Mouse (Mus musculus) adrenal gland (tissue): ENCODE results near the gene Csad.

Source experiments
- intact Hi-C: fragments of 180-260 bp; cut with DNase I; formaldehyde crosslinking; loops from one replicate; pipeline ENCODE4 v1.15.1; 2025

The Csad gene

DNA sequence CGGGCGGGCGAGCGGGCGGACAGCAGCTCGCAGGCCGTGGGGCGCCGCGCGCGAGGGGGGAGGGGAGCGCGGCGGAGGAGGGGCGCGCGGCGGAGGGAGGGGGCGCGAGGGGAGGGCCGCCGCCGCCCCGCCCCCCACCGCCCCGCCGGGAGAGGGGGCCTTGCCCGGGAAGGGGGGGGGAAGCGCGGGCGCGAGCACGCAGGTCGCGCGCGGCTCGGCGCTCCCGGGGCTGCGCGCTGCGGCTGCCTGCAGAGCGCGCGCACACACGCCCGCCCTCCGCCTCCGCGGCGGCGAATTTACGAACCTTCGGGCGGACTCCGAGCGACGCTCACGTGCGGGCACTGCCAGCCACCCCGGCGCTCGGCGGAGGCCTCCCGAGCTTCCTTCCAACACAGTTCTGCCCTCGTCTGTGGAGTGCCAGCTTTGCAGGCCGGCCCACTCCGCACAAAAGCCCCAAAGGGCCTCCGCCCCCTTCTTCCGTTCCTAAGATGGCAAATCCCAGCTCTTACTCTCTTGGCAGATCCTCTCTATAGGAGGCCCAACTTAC is 616 bp downstream of the Csad start:
- intact Hi-C loops = no loop called here

DNA sequence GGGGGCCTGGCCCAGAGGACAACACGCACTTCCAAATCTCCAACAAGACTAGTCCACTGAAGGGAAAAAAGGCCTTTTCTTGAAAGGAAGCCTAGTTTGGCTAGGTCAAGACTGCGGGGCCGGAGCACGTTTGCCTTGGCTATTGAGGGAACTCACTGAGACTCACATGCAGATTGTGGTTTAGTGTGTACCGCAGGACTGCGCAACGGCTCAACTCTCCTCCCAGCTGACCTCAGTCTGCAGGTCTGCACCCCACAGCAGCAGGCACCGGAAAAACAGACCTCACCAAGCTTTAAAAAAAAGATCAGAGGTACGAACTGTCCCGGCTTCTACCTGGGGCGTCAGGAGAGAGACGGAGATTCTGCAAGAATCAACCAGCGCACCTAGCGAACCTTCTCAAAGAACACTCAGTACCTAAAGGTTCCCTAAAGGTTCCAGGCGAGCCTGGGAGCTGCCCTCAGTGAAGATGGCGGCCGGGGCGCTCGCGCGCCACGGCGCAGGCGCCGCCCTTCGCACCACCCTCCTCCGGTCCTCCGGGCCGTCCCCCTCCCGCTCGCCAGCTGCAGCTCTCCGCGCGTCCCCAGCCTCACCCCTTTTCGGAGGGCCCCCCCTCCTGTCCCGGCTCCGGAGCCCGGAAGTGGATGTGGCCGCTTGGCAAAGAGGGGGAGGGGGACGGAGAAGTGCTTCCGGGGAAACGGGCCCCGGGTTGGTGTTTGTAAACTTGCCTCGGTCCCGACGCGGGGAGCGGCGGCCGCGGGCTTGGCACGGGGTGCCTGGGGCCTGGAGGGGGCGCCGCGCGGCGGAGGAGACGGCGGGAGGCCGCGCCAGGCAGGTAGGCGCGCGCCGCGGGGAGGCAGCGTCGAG is 1.3 kb downstream of the Csad start, which contains the start of gene Zfp740:
Zfp740 (plus strand) TSS at position 279 of the 864 bp plus-strand sequence.
- intact Hi-C loops = no loop called here

DNA sequence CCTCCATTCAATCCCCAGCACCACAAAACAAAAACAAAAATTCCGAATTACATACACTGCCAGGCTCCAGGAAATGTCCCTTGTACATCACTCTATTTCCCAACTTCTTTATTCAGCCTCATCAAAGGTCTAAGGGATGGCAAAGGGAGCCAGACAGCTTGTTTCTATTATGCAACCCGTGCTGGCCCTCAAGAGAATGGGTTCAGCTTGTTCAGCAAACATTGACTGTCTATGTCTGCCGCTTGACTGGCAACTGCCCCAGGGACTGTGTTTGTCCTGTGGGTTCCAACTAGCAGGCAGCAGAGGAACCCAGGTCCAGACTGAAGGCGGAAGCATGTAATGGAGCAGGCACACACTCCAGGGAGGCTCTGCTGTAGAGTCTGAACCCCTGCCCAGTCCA is 5.7 kb downstream of the Csad start:
- intact Hi-C loops = no loop called here

DNA sequence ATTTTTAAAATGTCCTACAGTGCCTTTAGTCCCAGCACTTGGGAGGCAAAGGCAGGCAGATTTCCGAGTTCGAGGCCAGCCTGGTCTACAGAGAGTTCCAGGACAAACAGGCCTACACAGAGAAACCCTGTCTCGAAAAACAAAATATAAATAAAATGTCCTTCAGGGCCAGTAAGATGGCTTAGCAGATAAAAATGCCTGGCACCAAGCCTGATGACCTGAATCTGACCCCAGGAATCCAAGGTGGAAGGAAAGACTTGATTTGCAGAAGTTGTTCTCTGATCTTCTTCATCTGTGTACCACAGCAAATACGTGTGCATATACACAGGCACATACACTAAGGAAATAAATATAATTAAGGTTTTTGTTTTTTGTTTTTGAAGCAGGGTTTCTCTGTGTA is 9.2 kb downstream of the Csad start:
- intact Hi-C loops = no loop called here

DNA sequence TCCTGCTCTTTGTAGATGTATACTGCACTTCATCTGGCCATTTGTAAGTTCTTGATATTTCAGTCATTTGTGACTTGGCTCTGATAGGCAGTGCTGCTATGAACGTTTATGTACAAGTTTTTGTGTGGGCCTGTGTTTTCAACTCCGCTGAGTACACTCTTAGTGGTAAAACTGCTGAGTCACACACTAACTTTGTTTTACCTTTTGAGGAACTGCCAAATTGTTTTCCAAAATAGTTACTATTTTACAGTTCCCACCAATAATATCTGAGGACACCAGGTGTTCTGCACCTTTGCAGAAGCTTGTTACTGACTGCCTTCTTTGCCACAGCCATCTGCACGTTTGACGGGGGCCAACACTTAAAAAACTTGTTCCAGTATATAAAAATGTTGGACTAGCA is 10.1 kb downstream of the Csad start:
- intact Hi-C loops = no loop called here

DNA sequence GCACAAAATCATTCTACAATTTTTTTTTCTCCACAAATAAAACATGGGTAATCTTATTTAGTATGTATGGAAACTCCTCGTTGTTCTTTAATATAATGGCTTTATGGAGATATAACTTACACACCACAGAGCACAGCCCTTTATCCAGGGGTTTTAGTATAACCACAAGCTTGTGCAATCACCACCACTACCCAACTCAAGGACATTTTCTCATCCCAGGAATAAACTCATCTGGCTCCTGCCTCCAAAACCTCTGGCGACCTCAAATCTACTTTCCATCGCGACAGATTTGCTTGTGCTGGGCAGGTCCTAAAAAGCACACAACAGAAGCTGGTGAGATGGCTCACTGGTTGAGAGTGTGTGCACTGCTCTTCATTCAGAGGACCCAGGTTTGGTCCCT is 10.9 kb downstream of the Csad start:
- intact Hi-C loops = no loop called here

DNA sequence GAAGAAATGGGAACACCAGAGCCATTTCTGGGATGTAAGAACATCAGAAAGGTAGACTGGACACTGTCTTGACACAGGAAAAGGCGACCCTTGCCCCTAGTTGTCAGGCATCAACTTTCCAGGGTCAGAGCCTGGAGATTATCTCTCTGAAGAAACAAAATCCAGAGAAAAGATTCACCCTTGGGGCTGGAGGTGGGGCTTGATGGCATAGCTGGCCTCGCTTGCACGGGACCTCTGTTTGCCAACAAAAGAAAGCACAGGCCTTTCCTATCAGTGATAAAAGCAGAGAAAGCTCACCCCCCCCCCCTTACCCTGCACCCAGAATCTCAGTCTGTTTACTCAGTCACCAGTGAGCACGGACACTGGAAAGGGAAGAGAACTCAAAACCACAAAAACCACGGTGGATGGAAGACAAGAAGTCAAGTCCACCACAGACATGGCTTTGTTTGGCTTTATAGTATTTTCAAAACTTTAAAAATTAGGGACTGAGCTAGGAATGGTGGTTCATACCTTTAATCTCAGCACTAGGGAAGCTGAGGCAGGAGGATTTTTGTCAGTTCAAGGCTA is 11.6 kb downstream of the Csad start:
- intact Hi-C loops = no loop called here

DNA sequence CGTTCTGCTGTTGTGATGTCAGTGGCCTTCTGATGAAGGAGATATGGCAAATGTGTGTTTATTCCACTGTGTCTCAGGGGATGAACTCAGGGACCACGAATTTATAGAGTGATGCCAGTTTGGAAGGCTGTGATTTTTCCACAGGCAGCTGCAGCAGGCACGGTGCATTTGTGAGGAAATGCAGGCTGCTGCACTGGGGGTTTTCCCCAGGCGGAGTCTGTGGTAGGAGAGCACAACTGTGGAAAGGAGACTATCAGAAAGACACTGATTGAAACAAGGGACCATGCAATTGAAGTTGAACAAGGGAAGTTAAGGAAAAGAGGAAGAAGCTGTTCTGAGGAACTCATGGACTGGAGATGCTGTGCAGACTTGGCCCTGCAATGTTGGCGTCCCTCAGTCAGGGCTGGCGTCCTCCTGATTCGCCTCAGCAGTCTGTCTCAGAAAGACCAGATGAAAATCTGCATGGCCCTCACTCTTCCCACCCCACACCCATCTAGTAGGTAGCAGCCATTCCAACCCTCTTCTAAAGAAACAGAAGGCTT is 12.2 kb downstream of the Csad start:
- intact Hi-C loops = no loop called here

DNA sequence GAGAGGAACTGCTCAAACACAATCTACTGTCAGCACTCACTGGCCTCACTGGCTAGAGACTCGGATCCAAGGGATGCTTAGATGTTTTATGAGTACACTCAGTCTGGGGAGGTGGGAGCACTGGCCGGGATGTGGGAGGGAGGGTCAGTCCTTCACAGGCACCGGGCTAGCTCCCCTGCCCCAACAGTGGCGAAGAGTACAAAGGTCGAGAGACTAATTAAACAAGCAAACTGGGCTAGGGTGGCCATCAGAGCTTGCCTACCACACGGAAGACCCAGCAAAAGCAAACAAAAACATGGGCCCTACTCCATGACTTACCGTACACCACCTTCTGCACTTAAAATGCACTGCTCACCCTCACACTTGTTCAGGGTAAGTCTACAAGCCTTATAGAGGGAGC is 12.8 kb downstream of the Csad start:
- intact Hi-C loops = no loop called here

DNA sequence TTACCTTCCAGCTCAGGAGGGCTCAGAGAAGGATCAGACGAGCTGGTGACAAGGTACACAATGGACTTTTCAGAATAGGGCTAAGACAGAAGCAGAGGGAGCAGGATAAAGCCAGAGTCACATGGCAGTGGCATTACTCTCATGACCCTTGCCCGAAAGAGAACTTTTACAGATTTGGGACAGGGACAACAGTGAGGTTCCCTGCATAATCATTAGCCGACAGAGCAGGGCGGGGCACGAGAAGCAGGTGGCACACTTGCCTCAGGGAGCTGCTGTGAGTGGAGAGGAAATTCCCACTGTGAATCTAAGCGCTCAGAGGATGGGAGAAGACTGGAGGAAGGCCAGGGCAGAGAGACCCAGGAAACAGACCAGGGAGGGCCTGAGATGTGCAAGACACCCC is 15.6 kb downstream of the Csad start:
- intact Hi-C loops = no loop called here

DNA sequence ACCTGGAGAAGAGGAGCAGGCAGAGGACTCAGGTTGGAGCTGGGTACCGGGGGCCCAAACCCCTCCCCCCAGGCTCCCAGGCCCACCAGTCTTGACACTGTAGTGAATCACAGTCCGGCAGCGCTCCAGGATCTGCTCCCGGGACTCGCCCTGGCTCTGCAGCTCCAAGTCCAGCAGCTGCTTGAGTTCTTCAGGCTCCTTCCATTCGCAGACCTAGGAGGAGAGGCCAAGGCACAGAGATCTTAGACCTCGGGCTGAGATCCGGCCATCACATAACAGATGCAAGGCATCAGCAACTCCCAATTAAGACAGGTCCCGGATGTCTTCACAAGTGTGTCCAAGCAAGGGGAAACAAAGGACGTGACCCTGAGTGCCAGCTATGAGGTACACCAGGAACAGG is 16.4 kb downstream of the Csad start:
- intact Hi-C loops = no loop called here

DNA sequence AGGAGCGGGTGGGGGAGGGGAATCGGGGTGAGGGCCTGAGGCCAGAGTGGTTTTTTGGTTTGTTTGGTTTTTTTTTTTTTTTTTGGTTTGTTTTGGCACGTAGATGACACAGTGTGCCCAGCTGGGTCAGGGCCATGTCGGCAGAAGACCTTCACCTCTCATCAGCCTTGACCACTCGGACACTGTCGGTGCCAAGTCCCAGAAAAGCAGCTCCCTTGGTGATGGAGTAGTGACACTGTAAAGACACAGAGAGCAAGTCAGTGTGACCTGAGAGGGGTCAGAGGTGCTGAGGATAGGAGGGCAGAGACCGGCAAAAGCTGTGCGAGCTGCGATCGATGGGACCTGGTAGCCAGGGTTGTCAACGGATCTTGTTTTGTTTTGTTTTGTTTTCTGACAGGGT is 18.3 kb downstream of the Csad start:
- intact Hi-C loops = no loop called here

DNA sequence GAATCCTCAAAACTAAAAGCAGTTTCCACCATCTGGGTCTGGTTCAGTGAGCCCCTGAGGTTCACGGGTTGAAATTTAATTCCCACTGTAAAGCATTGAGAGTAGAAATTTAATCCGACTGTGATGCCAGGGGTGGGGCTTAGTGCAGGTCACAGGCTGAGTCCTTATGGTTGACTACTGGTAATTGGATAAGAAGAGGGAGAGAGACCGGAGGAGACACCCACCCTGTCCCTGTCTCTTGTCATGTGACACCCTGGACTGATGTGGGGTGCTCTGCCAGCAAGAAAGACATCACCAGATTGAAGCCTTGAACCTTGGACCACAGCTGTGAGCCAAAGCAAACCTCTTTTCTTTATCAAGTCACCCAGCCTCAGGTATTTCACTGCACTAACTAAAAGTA is 21.4 kb downstream of the Csad start:
- intact Hi-C loops = no loop called here

DNA sequence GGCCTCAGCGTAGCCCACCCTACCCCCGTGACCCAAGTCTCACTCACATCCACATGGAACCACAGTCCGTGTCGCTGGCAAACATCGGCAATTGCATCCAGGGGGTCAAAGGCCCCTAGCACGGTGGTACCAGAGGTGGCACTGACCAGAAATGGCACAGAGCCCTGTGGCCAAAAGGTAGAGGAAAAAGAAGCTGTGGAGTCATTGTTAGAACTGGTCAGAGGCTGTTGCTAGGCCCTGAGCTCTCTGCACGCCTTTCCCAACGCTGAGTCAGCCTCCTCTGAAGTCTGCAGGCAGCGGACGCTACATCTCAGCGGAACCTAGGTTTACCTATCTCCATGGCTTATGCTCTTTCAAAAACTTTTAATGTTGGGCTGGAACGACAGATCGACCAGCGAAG is 24.6 kb downstream of the Csad start:
- intact Hi-C loops = loop anchor here (2.0 kb wide), 1 partner anchor 45 kb away; no protein-coding TSS in a partner anchor

DNA sequence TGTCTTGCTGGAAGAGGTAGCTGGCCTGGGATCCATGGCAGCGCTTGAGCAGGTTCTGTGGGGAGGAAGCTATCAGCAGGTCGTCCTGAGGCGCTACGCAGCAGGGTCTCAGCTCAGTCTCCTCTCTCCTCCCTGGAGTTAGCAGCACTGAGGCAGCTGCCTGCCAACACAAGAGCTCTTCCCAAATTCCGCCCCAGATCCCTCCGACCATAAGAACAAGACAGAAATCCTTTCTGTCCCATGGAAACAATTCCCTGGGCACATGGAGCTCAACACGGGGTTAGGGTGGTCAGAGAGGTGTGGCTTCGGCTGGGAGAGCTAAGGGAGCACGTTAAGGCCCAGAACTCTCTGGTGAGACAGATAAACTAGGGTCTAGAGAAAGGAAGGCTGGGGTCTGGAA is 25.4 kb downstream of the Csad start:
- intact Hi-C loops = loop anchor here (2.0 kb wide), 1 partner anchor 46 kb away; no protein-coding TSS in a partner anchor

DNA sequence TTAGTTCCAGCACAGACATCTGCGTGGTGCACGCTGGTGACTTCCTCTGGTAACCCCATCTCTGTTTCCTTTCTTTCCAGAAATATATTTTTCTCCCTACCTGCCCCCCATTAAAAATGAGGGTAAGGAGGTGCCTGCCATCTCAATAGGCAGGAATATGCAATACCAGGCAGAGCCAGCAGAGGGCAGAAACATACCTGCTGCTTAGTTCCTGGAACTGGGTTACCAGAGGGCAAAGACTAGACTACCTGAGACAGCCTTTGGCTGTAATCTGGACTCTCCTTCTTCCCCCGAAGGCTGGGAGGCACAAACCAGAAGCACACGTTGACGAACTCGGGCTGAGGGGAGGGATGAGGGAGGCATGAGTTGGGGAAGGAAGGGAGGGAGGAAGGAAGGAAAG is 26.2 kb downstream of the Csad start:
- intact Hi-C loops = loop anchor here (2.0 kb wide), 1 partner anchor 47 kb away; no protein-coding TSS in a partner anchor

DNA sequence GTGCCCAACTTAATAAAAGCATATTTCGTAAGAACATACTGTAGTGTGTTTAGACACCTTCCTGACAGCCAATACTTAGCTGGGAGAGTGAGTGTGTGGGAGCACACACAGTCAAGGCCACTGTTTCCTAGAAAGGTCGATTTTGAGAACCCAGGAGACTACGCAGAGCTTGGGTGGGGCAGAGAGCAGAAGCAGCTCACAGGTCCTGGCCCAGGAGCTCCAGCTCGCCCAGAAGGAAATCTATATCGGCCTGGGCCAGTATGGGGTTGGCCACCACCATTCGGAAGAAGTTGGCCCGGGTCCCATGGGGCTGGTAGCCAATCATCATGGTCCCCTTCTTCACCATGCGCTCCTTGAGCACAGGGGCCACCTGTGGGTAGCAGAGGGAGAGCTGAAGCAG is 27.1 kb downstream of the Csad start:
- intact Hi-C loops = no loop called here

DNA sequence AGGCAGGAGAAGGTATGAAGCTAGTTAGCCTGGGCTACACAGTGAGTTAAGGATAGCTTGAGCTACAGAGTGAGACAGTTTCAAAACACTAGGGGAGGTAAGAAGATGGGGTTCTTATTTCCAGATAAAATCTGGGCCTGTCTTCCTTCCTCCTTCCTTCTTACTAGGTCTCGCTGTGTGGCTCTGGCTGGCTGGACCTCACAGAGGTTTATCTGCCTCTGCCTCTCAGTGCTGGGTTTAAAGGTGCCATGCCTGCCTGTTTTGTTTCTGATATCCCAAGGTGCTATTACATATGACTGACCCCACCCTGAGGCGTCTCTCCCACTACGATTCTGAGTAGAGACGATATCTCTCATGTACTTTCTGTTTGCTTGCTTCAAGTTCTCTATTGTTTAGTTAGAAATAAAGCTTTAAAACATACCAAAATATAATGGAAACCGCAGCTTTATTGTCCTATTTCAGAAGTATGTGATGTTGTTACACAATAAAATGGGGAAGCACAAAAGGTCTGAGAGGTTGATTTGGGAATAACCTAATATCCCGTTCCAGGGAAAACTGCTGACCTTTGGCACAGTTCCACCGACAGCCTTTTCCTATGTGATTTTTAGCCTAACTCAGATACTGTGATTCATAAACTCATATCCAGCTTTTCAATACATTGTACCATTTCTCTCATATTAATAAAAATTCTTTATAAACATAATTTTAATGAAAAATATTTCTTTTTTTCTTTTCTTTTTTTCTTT is 27.8 kb downstream of the Csad start:
- intact Hi-C loops = no loop called here

DNA sequence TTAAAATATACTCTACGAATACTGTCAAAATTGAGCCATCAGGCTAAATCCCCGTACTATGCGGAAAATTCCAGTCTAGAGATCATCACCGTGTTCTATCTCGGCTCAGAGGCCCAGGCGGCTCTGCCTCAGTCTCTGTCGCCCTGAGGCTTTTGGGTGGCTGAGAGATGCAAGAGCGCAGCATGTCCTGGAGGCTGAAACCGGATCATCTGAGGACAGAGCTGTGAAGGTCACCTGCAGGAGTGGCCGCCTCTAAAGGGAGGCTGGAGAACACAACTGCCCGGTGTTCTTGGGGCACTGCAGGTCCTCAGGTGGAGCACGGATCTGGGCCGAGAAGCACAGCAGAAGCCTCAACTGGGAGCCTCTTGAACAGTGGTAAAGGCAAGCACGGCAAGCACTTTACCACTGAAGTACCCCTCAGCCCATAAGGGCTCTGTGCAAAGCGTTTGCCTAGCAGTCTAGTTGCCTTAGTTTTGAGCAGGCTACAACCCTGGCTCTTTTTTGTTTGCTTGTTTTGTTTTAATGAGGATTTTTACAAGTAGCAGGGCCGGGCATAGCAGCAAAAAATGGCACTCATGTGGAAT is 28.7 kb downstream of the Csad start:
- intact Hi-C loops = no loop called here

DNA sequence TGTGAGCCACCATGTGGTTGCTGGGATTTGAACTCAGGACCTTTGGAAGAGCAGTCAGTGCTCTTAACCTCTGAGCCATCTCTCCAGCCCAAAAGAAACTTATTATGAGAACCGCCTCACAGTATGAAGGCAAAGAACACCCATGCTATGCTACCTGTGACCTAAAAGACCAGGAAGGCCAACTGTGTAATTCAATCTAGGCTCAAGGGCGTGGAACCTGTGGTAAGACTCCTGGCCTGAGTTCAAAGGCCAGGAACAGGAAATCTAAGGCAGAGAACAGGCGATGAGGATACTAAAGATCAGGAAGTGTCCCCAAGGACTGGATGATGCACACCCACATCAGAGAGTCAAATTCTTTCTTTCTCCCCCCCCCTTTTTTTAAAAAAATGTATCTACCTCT is 30.9 kb downstream of the Csad start:
- intact Hi-C loops = no loop called here

DNA sequence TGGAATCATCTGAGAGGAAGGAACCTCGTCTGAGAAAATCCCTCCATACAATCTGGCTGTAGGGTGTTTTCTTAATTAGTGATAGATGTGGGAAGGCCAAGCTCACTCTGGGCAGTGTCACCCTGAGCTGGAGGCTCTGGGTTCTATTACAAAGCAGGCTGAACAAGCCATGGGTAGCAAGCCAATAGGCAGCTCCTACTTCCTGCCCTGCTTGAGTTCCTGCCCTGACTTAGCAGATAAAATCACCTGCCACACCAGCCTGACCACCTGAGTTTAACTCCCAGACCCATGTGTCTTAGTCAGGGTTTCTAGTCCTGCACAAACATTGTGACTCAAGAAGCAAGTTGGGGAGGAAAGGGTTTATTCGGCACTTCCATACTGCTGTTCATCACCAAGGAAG is 35.5 kb downstream of the Csad start:
- intact Hi-C loops = no loop called here
